Mouse (Mus musculus): ENCODE results near the gene A530064D06Rik. TPM values are rescaled to one million over a fixed set of nuclear protein-coding genes. Genes with fewer than 3 reads are reported as not detected.

The A530064D06Rik gene
- total RNA-seq, 2 experiments from 2014 or later, result 2.9 to 5.9 TPM

Other genes with a start within 250 kb of the A530064D06Rik start
- gene Foxp4, start 242.6 kb downstream of the A530064D06Rik start, total RNA-seq (2015; ENCODE audit: low replicate concordance), result 4.0 and 5.4 TPM in 2 replicates
- 0.30 and 1.0 TPM in 2 replicates for gene Foxp4, start 242.6 kb downstream of the A530064D06Rik start, total RNA-seq (2017; ENCODE audit: low replicate concordance)
- gene 1700122O11Rik, start 129.0 kb downstream of the A530064D06Rik start, total RNA-seq (2015; ENCODE audit: low replicate concordance), result not detected in 2 replicates
- not detected in 2 replicates for gene 1700122O11Rik, start 129.0 kb downstream of the A530064D06Rik start, total RNA-seq (2017; ENCODE audit: low replicate concordance)
- gene 1700067P10Rik, start 78.0 kb downstream of the A530064D06Rik start, total RNA-seq (2015; ENCODE audit: low replicate concordance), result not detected in 2 replicates
- gene 1700067P10Rik, start 78.0 kb downstream of the A530064D06Rik start, total RNA-seq (2017; ENCODE audit: low replicate concordance), result 0.51 TPM in 1 of 2 replicates, not detected in the other
- gene 9830107B12Rik, start 21.0 kb downstream of the A530064D06Rik start, total RNA-seq (2015; ENCODE audit: low replicate concordance), result 0.42 and 5.4 TPM in 2 replicates
- gene 9830107B12Rik, start 21.0 kb downstream of the A530064D06Rik start, total RNA-seq (2017; ENCODE audit: low replicate concordance), result 2.1 and 3.0 TPM in 2 replicates
- 1.3 and 4.3 TPM in 2 replicates for gene Trem1, start 65.5 kb upstream of the A530064D06Rik start, total RNA-seq (2015; ENCODE audit: low replicate concordance)
- gene Trem1, start 65.5 kb upstream of the A530064D06Rik start, total RNA-seq (2017; ENCODE audit: low replicate concordance), result 1.4 and 5.2 TPM in 2 replicates
- 8.0 and 24.9 TPM in 2 replicates for gene Trem3, start 80.5 kb upstream of the A530064D06Rik start, total RNA-seq (2015; ENCODE audit: low replicate concordance)
- gene Trem3, start 80.5 kb upstream of the A530064D06Rik start, total RNA-seq (2017; ENCODE audit: low replicate concordance), result 9.3 and 19.0 TPM in 2 replicates
- gene Treml4, start 97.0 kb upstream of the A530064D06Rik start, total RNA-seq (2015; ENCODE audit: low replicate concordance), result 2.9 and 4.2 TPM in 2 replicates
- 3.5 and 16.2 TPM in 2 replicates for gene Treml4, start 97.0 kb upstream of the A530064D06Rik start, total RNA-seq (2017; ENCODE audit: low replicate concordance)
- gene Treml2, start 132.2 kb upstream of the A530064D06Rik start, total RNA-seq (2015; ENCODE audit: low replicate concordance), result 5.8 and 18.4 TPM in 2 replicates
- 5.7 and 7.7 TPM in 2 replicates for gene Treml2, start 132.2 kb upstream of the A530064D06Rik start, total RNA-seq (2017; ENCODE audit: low replicate concordance)
- gene B430306N03Rik, start 148.9 kb upstream of the A530064D06Rik start, total RNA-seq (2015; ENCODE audit: low replicate concordance), result 7.9 and 12.6 TPM in 2 replicates
- gene B430306N03Rik, start 148.9 kb upstream of the A530064D06Rik start, total RNA-seq (2017; ENCODE audit: low replicate concordance), result 2.6 and 8.1 TPM in 2 replicates
- gene Trem2, start 179.1 kb upstream of the A530064D06Rik start, total RNA-seq (2015; ENCODE audit: low replicate concordance), result 2.2 TPM in 1 of 2 replicates, not detected in the other
- gene Trem2, start 179.1 kb upstream of the A530064D06Rik start, total RNA-seq (2017; ENCODE audit: low replicate concordance), result 0.26 TPM in 1 of 2 replicates, not detected in the other
- gene Treml1, start 192.6 kb upstream of the A530064D06Rik start, total RNA-seq (2015; ENCODE audit: low replicate concordance), result not detected in 2 replicates
- not detected in 2 replicates for gene Treml1, start 192.6 kb upstream of the A530064D06Rik start, total RNA-seq (2017; ENCODE audit: low replicate concordance)
- 133 and 142 TPM in 2 replicates for gene Nfya, start 242.6 kb upstream of the A530064D06Rik start, total RNA-seq (2015; ENCODE audit: low replicate concordance)
- 69.3 and 110 TPM in 2 replicates for gene Nfya, start 242.6 kb upstream of the A530064D06Rik start, total RNA-seq (2017; ENCODE audit: low replicate concordance)
- 42.9 and 62.9 TPM in 2 replicates for gene Oard1, start 242.7 kb upstream of the A530064D06Rik start, total RNA-seq (2015; ENCODE audit: low replicate concordance)
- 81.9 and 87.0 TPM in 2 replicates for gene Oard1, start 242.7 kb upstream of the A530064D06Rik start, total RNA-seq (2017; ENCODE audit: low replicate concordance)

All from erythroid progenitor cell, adult 5-6 weeks (primary cell).